Comparison of ENCODE assay signal across 8 mouse cellular contexts in the genomic region with DNA sequence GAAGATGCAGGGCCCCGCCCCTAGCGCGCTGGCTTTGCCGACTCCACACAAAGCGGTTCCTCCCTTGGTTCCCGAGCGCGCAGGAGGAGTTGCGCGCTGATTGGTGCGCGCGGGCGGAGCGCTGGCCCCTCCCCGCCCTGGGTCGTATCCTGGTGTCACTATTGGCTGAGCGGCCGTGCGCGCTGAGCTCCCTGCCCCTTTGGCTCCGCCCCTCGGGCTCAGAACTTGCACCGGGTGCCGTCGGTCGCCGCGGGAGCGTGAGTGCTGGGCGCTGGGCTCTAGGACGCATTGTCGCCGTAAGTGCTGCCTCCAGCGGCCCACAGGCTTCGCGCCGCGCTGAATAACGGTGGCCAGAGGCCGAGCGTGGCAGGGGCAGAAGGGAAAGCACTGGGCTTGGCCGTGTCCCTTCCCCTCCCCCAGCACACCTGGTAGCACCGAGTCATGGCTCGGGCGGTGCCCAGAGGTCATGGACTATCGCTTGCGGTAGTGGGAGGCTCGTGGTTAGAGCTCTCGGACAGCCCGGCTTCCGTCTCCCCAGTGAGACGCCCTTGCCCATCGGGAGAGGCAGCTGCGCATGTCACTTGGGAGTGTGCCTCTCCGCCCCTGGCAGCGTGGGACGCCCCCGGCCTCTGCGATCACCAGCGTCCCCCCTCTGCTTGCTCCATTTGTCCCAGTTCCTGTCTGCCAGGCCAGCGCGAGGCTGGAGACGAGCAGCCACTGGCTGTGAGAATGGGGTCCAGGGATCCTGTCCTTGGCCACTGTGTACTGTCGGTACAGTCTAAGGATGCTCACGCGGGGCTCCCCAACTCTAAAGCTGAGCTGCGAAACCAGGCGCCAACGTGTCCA. TPM values are rescaled to one million over a fixed set of nuclear protein-coding genes. Genes with fewer than 3 reads are reported as not detected.
DNase-seq lines count a peak whose midpoint lies in the region; ATAC-seq and TF ChIP-seq lines count a peak whose summit lies in the region.

A gene (plus strand): TSS at position 208 of the 846 bp plus-strand sequence.

- no peaks in the 10 kb centered on the region for H3K36me3 ChIP-seq in E14TG2a.4 (ENCODE audit: insufficient read depth, low read length)
- no peaks in the 10 kb centered on the region for H3K36me3 ChIP-seq in forebrain, embryonic 12.5 days (replicated peaks)
- no peaks in the 10 kb centered on the region for H3K36me3 ChIP-seq in heart, postnatal 0 days (replicated peaks; ENCODE audit: control insufficient read depth, insufficient read depth, low read length)
- no peaks in the 10 kb centered on the region for H3K36me3 ChIP-seq in liver, embryonic 16.5 days (ENCODE audit: control insufficient read depth, insufficient read depth)
- H3K36me3 ChIP-seq in neural tube, embryonic 13.5 days: no peaks in the 10 kb centered on the region
- H3K36me3 ChIP-seq in testis, adult 2 months (ENCODE audit: control insufficient read depth, insufficient read depth, low read length): no peaks in the 10 kb centered on the region

- H3K4me3 ChIP-seq in E14TG2a.4 (replicated peaks; ENCODE audit: low read length): peak within 1 kb of the TSS; percentile 92
- peak within 1 kb of the TSS; percentile 72 for H3K4me3 ChIP-seq in forebrain, embryonic 12.5 days (replicated peaks)
- peak within 1 kb of the TSS; percentile 70 for H3K4me3 ChIP-seq in heart, postnatal 0 days (ENCODE audit: low read depth, low read length)
- peak within 1 kb of the TSS; percentile 82 for H3K4me3 ChIP-seq in liver, embryonic 16.5 days (ENCODE audit: low read depth, low read length)
- peak within 1 kb of the TSS; percentile 82 for H3K4me3 ChIP-seq in neural tube, embryonic 13.5 days
- H3K4me3 ChIP-seq in testis, adult 2 months (ENCODE audit: control insufficient read depth, low read depth, low read length): peak within 1 kb of the TSS; percentile 88

- H3K4me2 ChIP-seq in forebrain, embryonic 12.5 days: peak within 1 kb of the TSS; percentile 83
- H3K4me2 ChIP-seq in heart, postnatal 0 days (ENCODE audit: low read depth, low read length): peak within 1 kb of the TSS; percentile 72
- H3K4me2 ChIP-seq in liver, embryonic 16.5 days (ENCODE audit: low read depth, low read length): peak within 1 kb of the TSS; percentile 97
- H3K4me2 ChIP-seq in neural tube, embryonic 13.5 days: peak within 1 kb of the TSS; percentile 85

- no peak for TF ChIP-seq CTCF in E14TG2a.4 (conservative IDR thresholded peaks at IDR 0.05; ENCODE audit: low read length)
- TF ChIP-seq CTCF in heart, postnatal 0 days (IDR thresholded peaks at IDR 0.05; ENCODE audit: low read depth): no peak
- TF ChIP-seq CTCF in testis, adult 2 months (IDR thresholded peaks at IDR 0.05; ENCODE audit: control insufficient read depth, insufficient read depth, insufficient replicate concordance, low read depth, low read length): no peak

- H3K9ac ChIP-seq in forebrain, embryonic 12.5 days: peak within 1 kb of the TSS; percentile 76
- H3K9ac ChIP-seq in heart, postnatal 0 days (replicated peaks; ENCODE audit: low read depth, low read length): peak within 1 kb of the TSS; percentile 54
- peak within 1 kb of the TSS; percentile 78 for H3K9ac ChIP-seq in liver, embryonic 16.5 days (ENCODE audit: low read depth, low read length)
- peak within 1 kb of the TSS; percentile 79 for H3K9ac ChIP-seq in neural tube, embryonic 13.5 days

- no peak for TF ChIP-seq EP300 in heart, postnatal 0 days (IDR thresholded peaks at IDR 0.05; ENCODE audit: low read depth)

- under 1% methylated on average over 70 of the region's 70 CpGs for WGBS in forebrain, embryonic 12.5 days
- WGBS in heart, postnatal 0 days: under 1% methylated on average over 69 of the region's 70 CpGs
- WGBS in liver, embryonic 16.5 days (ENCODE audit: insufficient replicate concordance): under 1% methylated on average over 70 of the region's 70 CpGs
- under 1% methylated on average over 70 of the region's 70 CpGs for WGBS in neural tube, embryonic 13.5 days

- peak within 1 kb of the TSS; percentile 86 for H3K27ac ChIP-seq in forebrain, embryonic 12.5 days
- peak within 1 kb of the TSS; percentile 84 for H3K27ac ChIP-seq in heart, postnatal 0 days (ENCODE audit: low read depth)
- peak within 1 kb of the TSS; percentile 92 for H3K27ac ChIP-seq in liver, embryonic 16.5 days (ENCODE audit: low read length)
- peak within 1 kb of the TSS; percentile 84 for H3K27ac ChIP-seq in neural tube, embryonic 13.5 days (replicated peaks)
- H3K27ac ChIP-seq in testis, adult 2 months (ENCODE audit: control insufficient read depth, insufficient read depth, low read depth, low read length): peak within 1 kb of the TSS; percentile 37

- H3K27me3 ChIP-seq in E14TG2a.4 (ENCODE audit: insufficient read depth, low read length): peaks cover 25% of the 10 kb centered on the region
- H3K27me3 ChIP-seq in forebrain, embryonic 12.5 days: no peaks in the 10 kb centered on the region
- H3K27me3 ChIP-seq in heart, postnatal 0 days (ENCODE audit: control insufficient read depth, insufficient read depth, low read length): no peaks in the 10 kb centered on the region
- no peaks in the 10 kb centered on the region for H3K27me3 ChIP-seq in liver, embryonic 16.5 days (ENCODE audit: control insufficient read depth, insufficient read depth, low read depth, low read length)
- 0 out of 2 replicates have a peak, but pooled peaks cover 5% of the 10 kb centered on the region for H3K27me3 ChIP-seq in neural tube, embryonic 13.5 days
- no peaks in the 10 kb centered on the region for H3K27me3 ChIP-seq in testis, adult 2 months (ENCODE audit: control insufficient read depth, insufficient read depth, low read length)

- TF ChIP-seq POLR2A in testis, adult 2 months (IDR thresholded peaks at IDR 0.05; ENCODE audit: control insufficient read depth, low read depth, low read length): peak; percentile 56

- DNase-seq in c-Kit-positive CD71-positive TER-119-positive erythroid progenitor cells, embryonic 14.5 days (ENCODE audit: low spot score): peak; percentile 96
- peak; percentile 94 for DNase-seq in heart, postnatal 0 days (ENCODE audit: low spot score)
- DNase-seq in kidney, postnatal 4 days: peak; percentile 91 to 95

- peak; percentile 99 for ATAC-seq in forebrain, embryonic 12.5 days (ENCODE audit: low FRiP score)
- ATAC-seq in heart, postnatal 0 days (ENCODE audit: insufficient read depth, low read depth): peak; percentile 97
- ATAC-seq in liver, embryonic 16.5 days (ENCODE audit: low read depth): peak; percentile 98
- ATAC-seq in neural tube, embryonic 13.5 days (ENCODE audit: low read depth): peak; percentile 99

- no peaks in the 10 kb centered on the region for H3K9me3 ChIP-seq in E14TG2a.4 (ENCODE audit: low read length)
- no peaks in the 10 kb centered on the region for H3K9me3 ChIP-seq in forebrain, embryonic 12.5 days
- H3K9me3 ChIP-seq in heart, postnatal 0 days (replicated peaks; ENCODE audit: control insufficient read depth, low read length): no peaks in the 10 kb centered on the region
- no peaks in the 10 kb centered on the region for H3K9me3 ChIP-seq in liver, embryonic 16.5 days (replicated peaks; ENCODE audit: control insufficient read depth, low read length)
- H3K9me3 ChIP-seq in neural tube, embryonic 13.5 days: no peaks in the 10 kb centered on the region

- peaks cover 22% of the 10 kb centered on the region for H3K4me1 ChIP-seq in E14TG2a.4 (replicated peaks; ENCODE audit: low read depth, low read length)
- peaks cover 20% of the 10 kb centered on the region for H3K4me1 ChIP-seq in forebrain, embryonic 12.5 days
- peaks cover 8% of the 10 kb centered on the region; the same call in 1 of the 2 replicates for H3K4me1 ChIP-seq in heart, postnatal 0 days (ENCODE audit: control insufficient read depth, insufficient read depth)
- H3K4me1 ChIP-seq in liver, embryonic 16.5 days (ENCODE audit: control insufficient read depth, low read depth, low read length): peaks cover 18% of the 10 kb centered on the region
- peaks cover 31% of the 10 kb centered on the region for H3K4me1 ChIP-seq in neural tube, embryonic 13.5 days (replicated peaks)
- H3K4me1 ChIP-seq in testis, adult 2 months (ENCODE audit: control insufficient read depth, insufficient read depth, low read length): peaks cover 7% of the 10 kb centered on the region

RNA-seq across cellular contexts. Expression of the gene that starts here (rescaled TPM):
- 14.4 and 15.7 TPM in 2 replicates for polyA plus RNA-seq in forebrain, embryonic 12.5 days (2016; fragmentation: Nextera tagmentation; extraction: Ambion mirVana)
- total RNA-seq in heart, postnatal 0 days (2014; rRNA removed; ENCODE audit: low replicate concordance): 13.9 and 15.2 TPM in 2 replicates
- 12.9 and 13.9 TPM in 2 replicates for polyA plus RNA-seq in heart, postnatal 0 days (2015; fragmentation: Nextera tagmentation; extraction: Ambion mirVana)
- 5.1 and 5.5 TPM in 2 replicates for polyA plus RNA-seq in liver, embryonic 16.5 days (2015; fragmentation: Nextera tagmentation; extraction: Ambion mirVana)
- 14.9 and 15.0 TPM in 2 replicates for polyA plus RNA-seq in neural tube, embryonic 13.5 days (2015; fragmentation: Nextera tagmentation; extraction: Ambion mirVana)
- 3.3 and 3.6 TPM in 2 replicates for polyA plus RNA-seq in testis, adult 2 months (2012; rRNA removed)

Comparison
In these comparisons a context has a peak if more than half of its experiments do, and no peak if none do; other contexts are left out.
1. Peak in every context shown above with its lines: DNase-seq, ATAC-seq, H3K4me3 ChIP-seq and H3K27ac ChIP-seq.
2. H3K27ac ChIP-seq: peak in every context shown above with its lines; median percentile 92 in liver, embryonic 16.5 days; 86 in forebrain, embryonic 12.5 days; 84 in heart, postnatal 0 days; 84 in neural tube, embryonic 13.5 days; 37 in testis, adult 2 months.